Mouse (Mus musculus): ENCODE data around the gene Prpf31.
"Not testable (repeated sequence)": the region's sequence is repeated elsewhere in the genome, so short reads cannot be mapped to it uniquely, and the experiment has no call there.

Prpf31 gene

DNA sequence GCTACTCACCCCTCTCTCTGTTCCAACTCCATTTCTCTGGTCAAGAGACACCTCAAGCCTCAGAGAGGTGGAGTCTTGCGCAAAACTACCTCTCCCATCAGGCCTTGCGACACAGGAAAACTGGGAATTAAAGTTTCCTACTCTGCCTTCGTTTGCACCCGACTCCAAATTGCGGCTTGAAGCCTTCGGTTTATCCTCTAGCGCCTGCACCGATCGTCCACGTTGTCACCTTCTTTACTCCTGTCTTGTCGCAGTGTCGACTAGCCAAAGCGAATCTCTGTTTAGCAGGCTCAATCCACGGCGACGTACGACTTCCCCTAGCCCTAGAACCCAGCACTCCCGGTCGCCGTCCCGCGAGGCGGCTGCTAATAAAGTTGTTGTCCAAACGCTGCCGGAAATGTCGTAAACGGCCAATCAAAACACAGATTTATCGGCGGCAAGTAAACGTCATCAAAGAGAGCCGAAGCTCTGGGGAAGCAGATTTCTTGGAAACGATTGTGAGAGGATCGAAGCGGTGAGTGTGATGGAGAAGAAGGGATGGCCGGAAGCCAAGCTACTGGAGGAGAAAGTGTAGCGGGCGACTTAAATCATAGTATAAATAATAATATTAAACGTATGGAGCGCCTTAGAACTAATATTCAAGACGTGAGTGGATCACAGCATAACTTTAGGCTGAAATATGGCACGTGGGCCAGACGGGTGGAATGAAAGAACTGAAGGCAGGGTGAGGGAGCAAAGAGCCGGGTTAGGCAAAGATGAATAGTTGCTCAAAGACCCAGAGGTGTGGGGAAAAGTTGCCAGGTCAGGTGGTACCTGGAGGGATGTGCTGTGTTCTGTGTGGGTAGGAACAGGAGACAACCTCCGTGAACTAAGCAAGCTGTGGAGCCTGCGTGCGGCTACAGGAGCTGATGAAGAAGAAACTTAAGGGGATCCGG lies at the start of gene Prpf31, which contains the start of gene Tfpt:
TSS of gene Prpf31 (plus strand) at position 443 of the 935 bp plus-strand sequence.
TSS of gene Tfpt (minus strand) at position 387 of the 935 bp plus-strand sequence.
- DNase-seq, result peak; percentile 99

DNA sequence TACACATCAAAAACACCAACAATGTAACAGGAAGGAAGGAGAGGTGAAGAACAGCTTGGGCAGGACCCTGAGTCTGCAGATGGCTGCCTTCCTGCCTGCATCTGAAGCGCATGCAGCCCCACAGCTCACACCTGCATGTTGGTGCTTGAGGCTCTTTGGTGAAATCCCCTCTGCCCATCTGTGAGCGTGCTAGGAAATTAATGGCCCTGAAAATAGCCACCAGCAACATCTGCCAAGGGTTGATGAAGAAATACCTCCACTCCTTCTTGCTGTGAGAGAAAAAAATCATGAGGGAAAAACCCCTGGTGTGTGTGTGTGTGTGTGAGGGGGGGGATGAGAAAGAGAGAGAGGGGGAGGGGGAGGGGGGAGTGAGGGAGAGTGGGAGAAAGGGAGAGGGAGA lies 49.8 kb upstream of the Prpf31 start:
- DNase-seq, result no peak

DNA sequence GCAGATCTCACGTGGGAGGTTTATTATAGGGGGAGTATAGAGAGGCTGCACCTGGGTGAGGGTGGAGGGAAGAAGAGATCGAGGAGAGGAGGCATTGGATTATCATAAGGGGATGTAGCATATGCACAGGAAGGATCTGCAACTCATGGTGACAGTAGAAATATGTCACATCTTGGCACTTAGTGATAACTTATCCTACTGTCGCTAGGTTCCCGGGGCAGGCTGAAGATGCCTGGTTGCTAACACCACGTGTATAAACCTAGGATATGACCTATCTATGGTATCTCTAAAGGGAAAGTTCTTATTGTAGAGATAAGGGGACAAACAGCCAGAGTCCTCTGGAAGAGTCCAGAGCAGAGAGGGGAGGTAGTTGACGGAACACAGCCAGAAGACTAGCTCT lies 44.0 kb upstream of the Prpf31 start:
- DNase-seq, result no peak

DNA sequence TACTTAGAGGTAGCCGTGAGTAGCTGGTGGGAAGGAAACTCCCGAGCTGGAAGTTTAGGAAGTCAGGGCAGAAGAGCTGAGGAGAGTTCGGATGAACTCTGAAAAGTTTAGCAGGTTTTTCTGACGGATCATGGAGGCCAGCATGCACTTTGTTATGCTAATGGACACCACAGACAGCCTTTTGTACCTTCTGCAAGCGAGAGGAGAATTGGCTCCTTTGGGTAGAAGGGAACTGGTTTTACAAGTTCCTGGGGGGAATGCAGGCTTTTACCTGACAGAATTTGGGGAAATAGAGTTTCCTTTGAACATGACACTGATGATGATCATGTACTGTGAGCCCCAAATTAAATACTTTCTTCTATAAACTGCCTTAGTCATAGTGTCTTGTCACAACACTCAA lies 43.5 kb upstream of the Prpf31 start:
- no peak for DNase-seq

DNA sequence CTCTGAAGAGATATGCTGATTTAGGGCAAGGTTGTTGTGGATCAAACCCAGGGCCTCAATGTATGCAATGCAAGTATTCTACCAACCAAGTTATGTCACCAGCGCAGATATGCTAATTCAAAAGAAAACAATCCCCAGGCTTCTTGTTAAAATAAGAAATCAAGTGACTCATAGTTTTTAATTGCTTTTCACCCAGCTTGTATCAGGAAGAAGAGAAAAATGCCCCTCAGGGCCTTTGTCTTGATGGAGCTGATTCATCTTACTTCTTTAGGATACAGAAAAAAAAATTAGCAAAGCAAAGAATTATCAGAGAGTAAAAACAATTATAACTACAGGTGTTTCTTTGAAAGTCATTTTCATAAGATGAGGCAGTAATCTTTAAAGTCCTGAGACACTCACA lies 42.5 kb upstream of the Prpf31 start:
- DNase-seq, result no peak

DNA sequence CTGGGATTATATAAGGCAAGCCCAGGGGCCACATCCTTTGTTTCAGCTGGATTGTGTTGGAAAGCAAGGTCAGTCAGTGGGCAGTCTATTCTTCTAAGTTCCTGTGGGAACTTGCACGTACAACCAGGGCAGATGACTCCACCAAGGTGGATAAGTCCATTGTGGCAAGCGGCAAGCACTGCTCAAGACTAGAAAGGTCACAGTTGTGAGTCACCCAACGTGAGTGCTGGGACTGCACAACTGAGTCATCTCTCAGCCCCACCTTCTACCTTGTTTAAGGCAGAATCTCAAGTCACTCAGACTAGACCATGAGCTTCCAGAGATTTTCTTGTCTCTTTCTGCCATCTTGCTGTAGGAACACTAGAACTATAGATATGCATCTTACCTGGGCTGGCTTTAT lies 39.2 kb upstream of the Prpf31 start:
- no peak for DNase-seq

DNA sequence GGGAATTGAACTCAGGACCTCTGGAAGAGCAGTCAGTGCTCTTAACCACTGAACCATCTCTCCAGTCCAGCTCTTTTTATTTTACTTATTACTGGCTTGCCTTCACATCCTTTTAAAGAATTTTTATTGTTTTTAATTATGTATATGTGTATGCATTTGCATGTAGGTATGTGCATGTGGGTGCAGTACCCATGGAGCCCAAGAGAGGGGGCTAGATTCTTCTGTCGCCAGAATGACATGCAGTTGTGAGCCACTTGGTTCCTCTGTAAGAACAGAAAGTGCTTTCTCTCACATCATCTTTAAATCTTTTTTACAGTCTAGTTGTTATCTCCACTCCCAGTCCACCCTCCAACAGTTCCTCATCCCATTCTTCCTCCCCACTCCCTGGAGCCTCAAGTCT lies 38.3 kb upstream of the Prpf31 start:
- no peak for DNase-seq

DNA sequence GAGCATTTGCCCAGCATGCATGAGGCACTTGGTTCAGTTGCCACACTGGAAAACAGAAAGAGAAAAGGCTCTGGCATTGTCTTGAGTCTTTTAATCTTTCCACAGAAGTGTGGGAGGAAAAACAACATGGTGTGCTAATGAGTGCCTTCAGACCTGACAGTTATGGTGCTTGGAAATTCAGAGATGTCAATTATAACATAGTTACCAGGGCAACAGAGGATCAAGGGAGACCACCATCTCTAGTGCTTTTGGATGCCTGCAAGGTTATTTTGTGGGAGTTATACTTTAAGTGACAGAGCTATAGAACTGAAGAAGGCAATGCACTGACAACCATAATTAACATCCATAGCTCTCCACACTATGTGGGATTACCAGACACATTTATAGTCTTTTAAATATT lies 35.9 kb upstream of the Prpf31 start:
- DNase-seq, result no peak

DNA sequence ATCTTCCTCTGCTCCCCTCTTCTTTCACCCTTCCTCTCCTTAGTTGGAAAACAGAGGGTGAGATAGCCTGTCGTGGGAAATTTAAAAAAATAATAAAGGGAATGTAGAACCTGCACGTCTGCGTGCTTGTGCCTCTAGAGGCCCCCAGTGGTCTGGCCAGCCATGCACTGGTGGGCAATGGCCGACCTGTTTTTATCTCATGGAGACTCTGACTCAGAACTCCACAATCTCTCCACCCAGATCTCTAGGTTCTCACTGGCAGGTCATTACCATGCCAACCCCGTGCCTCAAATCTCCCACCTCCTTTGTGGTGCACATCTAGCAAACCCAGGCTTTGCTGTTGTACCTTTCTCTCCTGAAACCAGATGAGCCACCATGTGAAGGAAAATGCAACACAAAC lies 35.1 kb upstream of the Prpf31 start:
- DNase-seq, result no peak

DNA sequence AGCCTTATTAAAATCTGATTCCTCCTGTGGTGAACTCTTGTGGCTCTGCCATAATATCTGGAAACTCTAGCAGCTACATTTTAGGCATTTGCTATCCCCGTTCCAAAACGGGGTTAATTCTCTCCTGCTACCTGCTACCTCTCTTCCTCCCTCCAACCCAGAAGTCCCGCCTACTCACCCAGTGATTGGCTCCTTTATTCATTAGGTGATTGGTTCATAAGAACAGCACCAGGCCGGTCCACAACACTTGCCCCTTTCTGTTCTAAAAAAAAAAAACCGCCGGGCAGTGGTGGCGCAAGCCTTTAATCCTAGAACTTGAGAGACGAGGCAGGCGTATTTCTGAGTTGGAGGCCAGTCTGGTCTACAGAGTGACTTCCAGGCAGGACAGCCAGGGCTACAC lies 34.6 kb upstream of the Prpf31 start:
- DNase-seq, result peak; percentile 89

DNA sequence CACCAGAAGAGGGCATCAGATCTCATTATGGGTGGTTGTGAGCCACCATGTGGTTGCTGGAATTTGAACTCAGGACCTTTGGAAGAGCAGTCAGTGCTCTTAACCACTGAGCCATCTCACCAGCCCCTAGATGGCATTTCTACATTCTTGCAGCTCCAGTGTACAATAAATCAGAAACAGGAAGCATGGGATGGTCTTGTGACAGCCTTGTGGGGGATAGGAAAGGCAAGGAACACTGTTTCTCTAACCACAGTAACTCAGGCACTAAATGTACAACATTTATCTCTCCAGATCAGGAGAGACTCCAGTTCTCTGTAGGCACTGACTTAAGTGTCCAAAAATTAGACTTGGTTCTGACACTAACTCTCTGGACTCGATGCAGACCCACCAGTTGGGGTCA lies 32.0 kb upstream of the Prpf31 start:
- DNase-seq, result not testable (repeated sequence)

DNA sequence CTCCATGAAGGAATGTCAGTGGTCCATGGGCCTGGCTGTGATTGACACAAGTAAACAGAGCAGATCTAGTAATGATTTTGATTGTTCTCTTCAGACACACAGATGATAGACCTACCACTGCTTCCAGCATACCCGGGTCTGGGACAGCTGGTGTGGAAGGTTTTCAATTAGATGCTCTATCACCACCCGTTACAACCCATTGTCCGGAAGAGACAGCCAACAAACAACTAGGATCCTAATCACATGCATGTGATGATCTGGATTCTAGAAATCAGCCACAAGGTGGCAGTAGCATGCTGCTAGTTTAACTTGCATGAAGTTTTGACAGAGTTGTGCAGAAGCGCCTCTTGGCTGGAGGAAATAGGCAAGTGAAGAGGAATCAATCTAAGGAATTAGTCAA lies 28.7 kb upstream of the Prpf31 start:
- no peak for DNase-seq

DNA sequence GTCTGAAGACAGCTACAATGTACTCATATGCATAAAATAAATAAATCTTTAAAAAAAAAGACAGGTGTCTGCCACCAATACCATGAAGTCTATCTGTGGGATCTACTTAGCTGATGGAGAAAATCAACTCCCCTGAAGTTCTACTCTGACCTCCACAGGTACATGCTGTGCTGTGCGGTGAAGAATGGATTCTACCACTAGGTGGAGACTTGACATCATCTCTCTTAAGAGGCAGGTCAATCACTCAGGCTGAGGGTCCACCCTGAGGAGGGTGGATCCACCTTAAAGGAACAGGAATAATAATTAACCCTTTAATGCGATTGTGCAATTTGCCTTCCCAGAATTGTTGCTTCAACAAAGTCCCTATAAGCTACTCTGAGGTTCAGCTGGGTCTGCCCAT lies 23.0 kb upstream of the Prpf31 start:
- no peak for DNase-seq

DNA sequence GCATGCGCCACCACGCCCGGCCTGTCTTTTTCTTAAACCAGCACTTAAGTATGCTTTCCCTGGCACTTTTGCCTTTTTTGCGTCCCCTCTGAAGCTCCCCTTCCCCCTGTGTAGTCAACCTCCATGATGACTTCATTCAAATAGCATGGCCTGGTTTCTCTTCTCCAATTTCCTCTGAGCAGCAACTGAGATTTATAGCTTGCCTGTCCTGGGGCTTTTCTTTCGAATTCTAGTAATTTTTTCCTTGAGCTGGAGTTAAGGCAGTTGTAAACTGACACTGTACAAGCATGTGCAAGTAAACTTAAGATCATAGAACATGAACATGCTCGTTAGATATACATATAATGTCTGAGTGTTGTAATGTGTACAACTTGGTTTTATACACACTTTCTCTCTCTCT lies 22.4 kb upstream of the Prpf31 start:
- DNase-seq, result no peak

DNA sequence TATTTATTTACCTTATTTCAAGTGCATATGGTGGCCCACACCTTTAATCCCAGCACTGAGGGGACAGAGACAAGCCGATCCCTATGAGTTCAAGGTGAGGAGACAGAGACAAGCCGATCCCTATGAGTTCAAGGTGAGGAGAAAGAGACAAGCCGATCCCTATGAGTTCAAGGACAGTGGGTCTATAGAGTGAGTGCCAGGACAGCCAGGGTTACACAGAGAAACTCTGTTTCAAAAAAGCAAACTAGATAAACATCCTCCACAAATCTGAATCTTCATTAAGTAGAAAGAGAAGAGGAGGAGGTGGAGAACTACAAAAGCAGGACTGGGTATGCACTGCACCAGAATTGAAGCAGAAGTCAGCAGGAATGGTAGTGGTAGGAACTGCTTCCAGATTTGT lies 21.1 kb upstream of the Prpf31 start:
- no peak for DNase-seq

DNA sequence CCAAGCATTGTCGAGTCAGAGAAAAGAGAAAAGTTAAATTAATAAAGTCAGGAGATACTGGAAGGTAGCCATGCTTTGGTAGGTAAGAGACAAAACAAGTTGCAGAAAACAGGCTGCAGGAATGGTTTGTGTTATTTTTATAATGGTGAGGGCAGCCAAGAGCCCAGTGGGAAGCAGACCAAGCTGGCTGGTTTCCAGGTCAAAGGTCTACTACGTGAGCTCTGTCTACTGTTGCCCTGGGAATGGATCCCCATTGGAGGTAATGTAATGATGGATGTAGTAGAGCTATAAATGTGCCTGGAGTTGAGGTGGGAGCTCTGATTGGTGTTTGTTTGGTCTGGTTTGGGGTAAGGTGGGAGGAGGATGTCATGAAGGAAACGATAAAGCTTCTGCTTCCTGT lies 20.7 kb upstream of the Prpf31 start:
- peak; percentile 96 for DNase-seq

DNA sequence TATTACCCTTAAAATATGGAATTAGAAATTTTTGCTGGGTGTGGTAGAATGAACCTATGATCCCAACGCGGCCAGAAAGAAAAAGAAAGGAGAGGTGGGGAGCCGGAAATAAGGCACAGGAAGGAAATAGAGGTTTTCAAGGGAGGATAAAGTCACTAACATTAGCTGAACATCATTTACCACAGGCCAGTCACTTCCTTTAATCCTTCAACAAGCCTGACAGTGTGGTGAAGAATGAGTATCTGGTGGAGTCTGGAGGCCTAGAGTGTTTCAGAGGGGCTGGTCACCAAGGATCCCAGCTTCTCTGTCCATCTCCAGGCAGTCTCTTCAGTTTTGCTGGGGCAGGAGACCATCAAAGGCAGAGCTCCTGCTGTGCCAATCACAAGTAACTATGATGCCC lies 19.3 kb upstream of the Prpf31 start:
- no peak for DNase-seq

DNA sequence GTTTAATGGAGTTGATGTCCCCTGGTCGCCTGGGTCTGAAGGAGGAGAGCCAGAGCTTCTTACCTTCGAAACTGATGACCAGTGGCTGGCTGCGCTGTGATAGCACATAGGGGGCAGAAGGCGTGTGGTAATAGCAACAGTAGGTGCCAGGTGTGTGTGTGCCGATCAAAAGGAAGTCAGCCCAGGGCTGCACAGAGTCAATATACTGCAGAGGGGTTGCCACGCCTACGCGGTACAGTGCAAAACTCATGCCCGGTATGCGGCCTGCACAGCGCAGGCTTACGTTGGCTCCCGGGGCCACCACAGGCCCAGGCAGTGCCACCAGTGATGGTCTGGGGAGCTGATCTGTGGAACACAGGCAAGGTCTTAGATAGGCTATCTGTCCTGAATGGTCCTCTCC lies 18.8 kb upstream of the Prpf31 start:
- DNase-seq, result no peak

DNA sequence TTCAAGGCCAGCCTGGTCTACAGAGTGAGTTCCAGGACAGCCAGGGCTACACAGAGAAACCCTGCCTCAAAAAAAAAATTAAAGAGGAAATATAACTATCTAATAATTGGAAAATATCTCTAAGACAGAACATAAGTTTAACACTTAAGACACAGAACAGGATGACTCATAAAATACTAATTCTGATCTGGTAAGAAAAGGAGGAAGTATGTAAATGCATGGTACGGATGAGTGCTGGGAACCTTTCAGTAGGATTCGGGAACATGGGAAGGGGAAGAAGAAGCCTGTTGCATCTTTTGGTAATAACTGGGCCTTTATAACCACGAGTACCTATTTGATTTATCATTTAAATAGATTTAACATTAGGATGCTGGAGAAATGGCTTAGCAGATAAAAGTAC lies 15.8 kb upstream of the Prpf31 start:
- no peak for DNase-seq

DNA sequence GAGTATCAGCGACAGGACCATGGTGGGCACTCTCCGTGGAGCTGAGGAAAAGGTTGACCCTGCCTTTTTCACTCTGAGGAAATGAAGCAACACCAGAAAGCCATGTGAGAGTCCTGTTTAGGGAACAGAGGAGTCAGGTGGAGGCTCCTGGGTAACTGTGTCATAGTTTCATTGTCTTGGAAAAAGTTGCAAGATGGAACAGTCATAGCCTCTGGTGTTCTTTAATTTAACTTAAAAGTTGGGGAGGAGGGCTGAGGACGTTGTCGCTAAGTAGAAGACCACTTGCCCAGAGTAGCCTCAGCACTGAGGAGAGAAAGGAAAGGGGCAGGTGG lies 13.8 kb upstream of the Prpf31 start, which contains the start of gene Oscar:
TSS of gene Oscar (minus strand) at position 101 of the 332 bp plus-strand sequence.
- no peak for DNase-seq

DNA sequence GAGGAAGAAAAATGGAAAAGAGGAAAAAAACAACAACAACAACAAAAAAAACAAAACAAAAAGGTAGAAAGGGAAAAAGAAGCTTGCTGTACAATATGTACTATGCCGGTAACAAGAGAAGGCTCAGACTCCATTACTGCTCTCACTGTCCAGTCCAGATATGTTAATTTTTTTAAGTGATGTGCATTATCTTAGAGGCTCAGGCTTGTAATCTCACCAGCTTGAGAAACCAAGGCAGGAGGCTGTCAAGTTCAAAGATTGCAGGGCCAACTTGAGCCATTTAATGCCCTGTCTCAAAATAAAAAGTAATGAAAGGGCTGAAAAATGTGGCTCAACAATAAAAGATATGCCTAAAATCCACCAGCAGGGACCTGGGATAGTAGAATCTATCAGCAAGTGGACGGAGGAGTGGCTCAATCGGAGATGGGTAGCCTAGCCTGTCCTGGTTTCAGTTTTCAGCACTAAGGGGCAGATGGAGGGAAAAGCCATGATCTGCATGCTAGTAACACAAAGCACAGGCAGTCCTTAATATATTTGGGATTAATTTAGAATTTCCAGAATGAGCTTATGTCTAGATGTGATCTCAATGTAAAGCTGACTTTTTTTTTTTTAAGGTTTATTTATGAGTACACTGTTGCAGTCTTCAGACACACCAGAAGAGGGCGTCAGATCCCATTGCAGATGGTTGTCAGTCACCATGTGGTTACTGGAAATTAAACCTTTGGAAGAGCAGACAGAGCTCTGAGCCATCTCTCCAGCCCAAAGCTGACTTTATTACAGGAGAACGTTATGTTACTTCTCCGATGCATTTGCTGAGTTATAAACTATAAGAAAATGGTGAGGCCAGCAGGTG lies 13.2 kb upstream of the Prpf31 start:
- DNase-seq, result no peak

DNA sequence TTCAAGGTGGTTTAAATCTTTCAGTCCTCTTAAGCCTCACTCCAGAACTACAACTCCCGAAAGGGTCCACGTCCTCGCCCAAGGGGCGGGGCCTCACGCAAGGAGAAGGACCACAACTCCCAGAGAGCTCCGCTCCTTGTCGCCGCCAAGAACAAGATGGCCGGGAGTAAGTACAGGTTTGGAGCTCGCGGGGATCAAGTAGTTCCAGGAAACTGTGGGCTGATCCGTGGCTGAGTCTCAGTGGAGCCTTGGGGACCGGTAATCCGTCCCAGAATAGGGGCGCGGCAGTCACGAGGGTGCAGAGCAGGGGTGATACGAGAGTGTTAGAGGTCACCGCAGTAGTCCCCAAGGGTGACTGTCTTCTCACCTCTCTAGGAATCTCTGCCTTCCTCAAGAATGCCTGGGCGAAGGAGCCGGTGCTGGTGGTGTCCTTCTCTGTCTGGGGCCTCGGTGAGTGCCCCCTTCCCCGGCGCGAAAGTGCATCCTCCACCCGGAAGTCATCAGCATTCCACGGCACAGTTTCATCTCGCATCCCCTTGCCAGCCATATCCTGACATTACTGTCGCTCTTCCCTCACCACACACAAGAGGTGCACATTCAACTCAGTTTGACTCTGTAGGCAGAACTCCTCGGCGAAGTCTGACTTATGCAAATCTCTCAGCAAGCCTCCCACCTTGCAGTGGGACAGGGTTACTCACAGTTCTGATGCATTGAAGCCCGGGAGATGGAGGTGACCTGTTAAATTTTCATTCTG lies 12.4 kb upstream of the Prpf31 start, which contains the start of gene Ndufa3:
TSS of gene Ndufa3 (plus strand) at position 132 of the 754 bp plus-strand sequence.
- peak; percentile 99 for DNase-seq

DNA sequence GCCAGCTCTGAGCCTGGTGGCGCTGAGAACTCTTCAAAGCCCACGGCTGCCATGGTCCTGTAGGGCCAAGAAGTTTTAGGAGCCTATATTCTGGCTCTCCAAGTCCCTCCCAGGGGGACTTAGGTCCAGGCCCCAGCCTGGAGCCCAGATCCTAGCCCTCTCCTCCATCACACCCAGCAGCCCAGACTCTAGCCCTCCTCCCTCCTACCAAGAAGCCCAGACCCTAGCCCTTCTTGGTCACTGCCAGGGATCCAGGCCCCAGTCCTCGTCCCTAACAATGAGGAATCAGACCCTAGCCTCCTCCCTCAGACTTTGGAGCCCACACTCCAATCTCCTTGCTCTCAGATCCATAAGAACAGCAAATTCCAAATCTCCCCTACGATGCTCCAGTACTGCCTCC lies 755 bp upstream of the Prpf31 start:
- peak; percentile 93 for DNase-seq

Measured in heart, adult 11 months (tissue).